Mouse (Mus musculus): ENCODE results near the gene Ccdc117. TPM values are rescaled to one million over a fixed set of nuclear protein-coding genes. Genes with fewer than 3 reads are reported as not detected.
A peak's percentile ranks its signal among the peaks of the same experiment; 100 is the strongest.
"Not testable (repeated sequence)": the region's sequence is repeated elsewhere in the genome, so short reads cannot be mapped to it uniquely, and the experiment has no call there.

The Ccdc117 gene
- polyA plus RNA-seq, 1 experiment from 2014 or later = 13.3 TPM

DNA sequence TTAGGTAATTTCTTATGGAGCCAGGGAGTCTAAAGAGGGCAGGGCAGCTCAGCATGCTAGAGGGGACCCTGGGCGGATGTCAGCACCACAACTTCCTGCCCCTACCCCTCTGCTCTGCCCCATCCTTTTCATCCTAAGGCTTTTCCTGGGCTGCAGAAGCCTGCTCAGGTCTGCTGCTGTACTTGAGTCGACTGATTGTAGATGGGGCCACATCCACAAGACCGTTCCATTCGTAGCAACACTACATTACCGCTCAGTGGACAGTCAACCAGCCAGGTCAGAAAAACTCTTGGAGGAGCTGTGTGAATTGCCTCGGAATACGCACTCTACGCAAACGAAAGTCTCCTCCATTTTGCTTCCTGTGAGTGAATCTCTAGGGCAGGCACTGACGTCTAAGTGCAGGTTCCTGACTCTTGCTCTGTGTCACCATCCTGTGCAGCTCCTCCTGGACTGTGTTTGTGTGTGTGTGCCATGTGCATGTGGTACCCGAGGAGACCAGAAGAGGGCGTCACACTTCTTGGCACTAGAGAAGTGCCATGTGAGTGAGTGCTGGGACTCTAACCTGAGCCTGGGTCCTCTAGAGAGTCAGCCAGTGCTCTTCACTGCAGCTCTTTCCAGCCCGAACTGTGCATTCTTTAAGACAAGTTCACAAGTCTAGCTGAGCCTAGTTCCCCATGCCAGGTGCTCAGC, 45.3 kb downstream of the Ccdc117 start:
- Histone ChIP-seq H3K4me3 (replicated peaks; ENCODE audit: low read length) (no peak overlapping the region), H3K4me1 (ENCODE audit: control insufficient read depth, insufficient read depth, low read length) (peaks cover 7% of the 10 kb centered on the region; the same call in 1 of the 2 replicates), H3K27ac (ENCODE audit: low read length) (no peak overlapping the region), H3K9ac (ENCODE audit: low read length) (no peak overlapping the region), H3K9me3 (replicated peaks; ENCODE audit: control insufficient read depth, low read length) (no peaks in the 10 kb centered on the region), H3K4me2 (ENCODE audit: low read depth, low read length) (no peak overlapping the region), H3K36me3 (ENCODE audit: control insufficient read depth, insufficient read depth, low read length) (no peaks in the 10 kb centered on the region), H3K27me3 (ENCODE audit: control insufficient read depth, insufficient read depth, low read length) (no peaks in the 10 kb centered on the region)
- ATAC-seq (ENCODE audit: insufficient read depth, low FRiP score) = no peak
- WGBS = 92% methylated on average over 13 of the region's 13 CpGs

- no peaks in the 10 kb centered on the region for H3K36me3 ChIP-seq (ENCODE audit: control insufficient read depth, insufficient read depth, low read length)
- 80% methylated on average over 5 of the region's 5 CpGs for WGBS
- ATAC-seq (ENCODE audit: insufficient read depth, low FRiP score) = no peak
- no peak overlapping the region for H3K27ac ChIP-seq (ENCODE audit: low read length)
- no peak overlapping the region for H3K4me3 ChIP-seq (replicated peaks; ENCODE audit: low read length)
- H3K27me3 ChIP-seq (ENCODE audit: control insufficient read depth, insufficient read depth, low read length) = no peaks in the 10 kb centered on the region
- H3K9ac ChIP-seq (ENCODE audit: low read length) = no peak overlapping the region
- peaks cover 7% of the 10 kb centered on the region; the same call in 1 of the 2 replicates for H3K4me1 ChIP-seq (ENCODE audit: control insufficient read depth, insufficient read depth, low read length)
- no peaks in the 10 kb centered on the region for H3K9me3 ChIP-seq (replicated peaks; ENCODE audit: control insufficient read depth, low read length)
- H3K4me2 ChIP-seq (ENCODE audit: low read depth, low read length) = no peak overlapping the region
These were observed 46.1 kb downstream of the Ccdc117 start for GRCm38 (mm10) chr11:5495906-5496305.

DNA sequence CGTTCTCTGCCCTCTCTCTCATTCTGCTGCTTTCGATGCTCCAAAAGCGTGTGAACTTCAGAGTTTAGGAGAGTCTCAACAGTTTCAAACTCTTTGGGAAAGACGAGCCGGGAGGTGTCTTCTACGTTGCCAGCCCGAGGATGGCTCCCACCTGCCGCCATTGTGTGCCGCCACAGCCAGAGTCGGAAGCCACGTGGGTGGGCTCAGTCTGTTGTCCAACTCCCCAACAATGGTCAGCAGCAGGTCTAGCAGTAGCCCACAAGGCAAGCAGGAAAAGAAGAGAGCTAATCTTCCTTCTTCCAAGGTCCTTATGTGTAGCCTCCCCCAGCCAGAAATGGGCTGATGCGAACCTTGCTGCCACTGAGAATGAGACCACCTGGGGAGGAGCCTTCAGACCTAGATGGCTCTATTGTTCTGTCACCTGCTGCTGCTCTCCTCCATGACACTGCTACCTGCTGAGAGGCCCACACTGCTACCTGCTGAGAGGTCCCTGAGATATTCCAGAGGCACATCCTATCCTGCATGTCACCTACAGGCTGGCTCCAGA, 46.6 kb downstream of the Ccdc117 start:
- 67% methylated on average over 12 of the region's 12 CpGs for WGBS
- Histone ChIP-seq H3K4me2 (ENCODE audit: low read depth, low read length) (no peak overlapping the region), H3K27ac (ENCODE audit: low read length) (no peak overlapping the region), H3K9ac (ENCODE audit: low read length) (no peak overlapping the region), H3K4me1 (ENCODE audit: control insufficient read depth, insufficient read depth, low read length) (peaks cover 7% of the 10 kb centered on the region; the same call in 1 of the 2 replicates), H3K9me3 (replicated peaks; ENCODE audit: control insufficient read depth, low read length) (no peaks in the 10 kb centered on the region), H3K36me3 (ENCODE audit: control insufficient read depth, insufficient read depth, low read length) (no peaks in the 10 kb centered on the region), H3K27me3 (ENCODE audit: control insufficient read depth, insufficient read depth, low read length) (no peaks in the 10 kb centered on the region), H3K4me3 (replicated peaks; ENCODE audit: low read length) (no peak overlapping the region)
- no peak for ATAC-seq (ENCODE audit: insufficient read depth, low FRiP score)

GRCm38 (mm10) chr11:5493869-5494268, 48.1 kb downstream of the Ccdc117 start:
- Histone ChIP-seq H3K27me3 (ENCODE audit: control insufficient read depth, insufficient read depth, low read length) (no peaks in the 10 kb centered on the region), H3K4me1 (ENCODE audit: control insufficient read depth, insufficient read depth, low read length) (no peaks in the 10 kb centered on the region), H3K4me2 (ENCODE audit: low read depth, low read length) (no peak overlapping the region), H3K9me3 (replicated peaks; ENCODE audit: control insufficient read depth, low read length) (no peaks in the 10 kb centered on the region), H3K4me3 (replicated peaks; ENCODE audit: low read length) (no peak overlapping the region), H3K27ac (ENCODE audit: low read length) (no peak overlapping the region), H3K36me3 (ENCODE audit: control insufficient read depth, insufficient read depth, low read length) (no peaks in the 10 kb centered on the region), H3K9ac (ENCODE audit: low read length) (no peak overlapping the region)
- ATAC-seq (ENCODE audit: insufficient read depth, low FRiP score) = no peak
- WGBS = 53% methylated on average over 2 of the region's 2 CpGs

GRCm38 (mm10) chr11:5491912-5492311, 50.1 kb downstream of the Ccdc117 start:
- H3K27me3 ChIP-seq (ENCODE audit: control insufficient read depth, insufficient read depth, low read length) = no peaks in the 10 kb centered on the region
- peak overlapping the region; percentile 30 for H3K27ac ChIP-seq (ENCODE audit: low read length)
- H3K4me2 ChIP-seq (ENCODE audit: low read depth, low read length) = no peak overlapping the region
- H3K36me3 ChIP-seq (ENCODE audit: control insufficient read depth, insufficient read depth, low read length) = no peaks in the 10 kb centered on the region
- no peak overlapping the region for H3K4me3 ChIP-seq (replicated peaks; ENCODE audit: low read length)
- no peak overlapping the region for H3K9ac ChIP-seq (ENCODE audit: low read length)
- no peak for ATAC-seq (ENCODE audit: insufficient read depth, low FRiP score)
- H3K9me3 ChIP-seq (replicated peaks; ENCODE audit: control insufficient read depth, low read length) = no peaks in the 10 kb centered on the region
- H3K4me1 ChIP-seq (ENCODE audit: control insufficient read depth, insufficient read depth, low read length) = no peaks in the 10 kb centered on the region
- WGBS = 26% methylated on average over 7 of the region's 7 CpGs

GRCm38 (mm10) chr11:5490989-5491656, 50.9 kb downstream of the Ccdc117 start:
- Histone ChIP-seq H3K27ac (ENCODE audit: low read length) (peak overlapping the region; percentile 14; the same call in 1 of the 2 replicates), H3K4me2 (ENCODE audit: low read depth, low read length) (no peak overlapping the region), H3K4me1 (ENCODE audit: control insufficient read depth, insufficient read depth, low read length) (no peaks in the 10 kb centered on the region), H3K9me3 (replicated peaks; ENCODE audit: control insufficient read depth, low read length) (no peaks in the 10 kb centered on the region), H3K4me3 (replicated peaks; ENCODE audit: low read length) (no peak overlapping the region), H3K9ac (ENCODE audit: low read length) (no peak overlapping the region), H3K36me3 (ENCODE audit: control insufficient read depth, insufficient read depth, low read length) (no peaks in the 10 kb centered on the region), H3K27me3 (ENCODE audit: control insufficient read depth, insufficient read depth, low read length) (no peaks in the 10 kb centered on the region)
- peak; percentile 48; the same call in 1 of the 2 replicates for ATAC-seq (ENCODE audit: insufficient read depth, low FRiP score)
- 59% methylated on average over 10 of the region's 10 CpGs for WGBS

DNA sequence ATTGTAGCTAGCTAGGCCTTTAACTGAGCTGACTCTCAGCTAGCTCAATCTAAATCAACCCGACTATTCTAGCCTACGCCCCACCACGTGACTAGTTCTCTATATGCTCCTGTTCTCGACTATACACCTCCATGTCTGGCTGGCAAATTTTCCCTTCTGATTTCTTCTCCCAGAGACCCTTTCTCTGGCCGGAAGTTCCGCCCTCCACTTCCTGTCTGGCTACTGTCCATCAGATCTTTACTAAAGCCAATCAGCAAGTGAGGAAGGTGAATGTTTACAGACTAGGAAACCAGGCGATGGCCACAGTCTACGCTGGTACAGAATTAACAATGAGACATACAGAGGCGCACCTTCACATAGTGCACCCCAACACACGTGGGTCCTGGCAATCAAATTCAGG, 52.6 kb downstream of the Ccdc117 start:
- H3K27me3 ChIP-seq (ENCODE audit: control insufficient read depth, insufficient read depth, low read length); H3K9me3 ChIP-seq (replicated peaks; ENCODE audit: control insufficient read depth, low read length); ATAC-seq (ENCODE audit: insufficient read depth, low FRiP score); H3K4me3 ChIP-seq (replicated peaks; ENCODE audit: low read length); H3K9ac ChIP-seq (ENCODE audit: low read length); H3K36me3 ChIP-seq (ENCODE audit: control insufficient read depth, insufficient read depth, low read length); H3K4me2 ChIP-seq (ENCODE audit: low read depth, low read length); H3K27ac ChIP-seq (ENCODE audit: low read length); H3K4me1 ChIP-seq (ENCODE audit: control insufficient read depth, insufficient read depth, low read length): not testable (repeated sequence)
- WGBS = 84% methylated on average over 10 of the region's 10 CpGs

- no peaks in the 10 kb centered on the region for H3K4me1 ChIP-seq (ENCODE audit: control insufficient read depth, insufficient read depth, low read length)
- H3K27me3 ChIP-seq (ENCODE audit: control insufficient read depth, insufficient read depth, low read length) = no peaks in the 10 kb centered on the region
- H3K4me3 ChIP-seq (replicated peaks; ENCODE audit: low read length) = peak overlapping the region; percentile 40
- peak; percentile 78 for ATAC-seq (ENCODE audit: insufficient read depth, low FRiP score)
- H3K36me3 ChIP-seq (ENCODE audit: control insufficient read depth, insufficient read depth, low read length) = no peaks in the 10 kb centered on the region
- H3K9me3 ChIP-seq (replicated peaks; ENCODE audit: control insufficient read depth, low read length) = no peaks in the 10 kb centered on the region
- peak overlapping the region; percentile 25; the same call in 1 of the 2 replicates for H3K27ac ChIP-seq (ENCODE audit: low read length)
- peak overlapping the region; percentile 62 for H3K9ac ChIP-seq (ENCODE audit: low read length)
- 13% methylated on average over 15 of the region's 15 CpGs for WGBS
- peak overlapping the region; percentile 65 for H3K4me2 ChIP-seq (ENCODE audit: low read depth, low read length)
These were observed 56.6 kb downstream of the Ccdc117 start for GRCm38 (mm10) chr11:5485193-5486011.

Data from stomach, embryonic 16.5 days (tissue).